Mouse (Mus musculus): Measurements from ENCODE around the gene Xpo5. TPM values are rescaled to one million over a fixed set of nuclear protein-coding genes. Genes with fewer than 3 reads are reported as not detected.

Xpo5 gene
- polyA plus RNA-seq, 1 experiment from 2014 or later: 44.6 TPM

GRCm38 (mm10) chr17:46259675-46260074 is 57.1 kb downstream of the Xpo5 start:
- H3K36me3 ChIP-seq (ENCODE audit: control insufficient read depth, insufficient read depth): peaks cover 7% of the 10 kb centered on the region; the same call in 1 of the 2 replicates
- no peak overlapping the region for H3K9ac ChIP-seq (replicated peaks; ENCODE audit: low read depth, low read length)
- 90% methylated on average over 17 of the region's 17 CpGs for whole genome bisulfite sequencing
- no peaks in the 10 kb centered on the region for H3K9me3 ChIP-seq (ENCODE audit: control insufficient read depth, low read length)
- H3K27me3 ChIP-seq (replicated peaks; ENCODE audit: control insufficient read depth, insufficient read depth, low read length): 0 out of 2 replicates have a peak, but pooled peaks cover 4% of the 10 kb centered on the region
- H3K4me3 ChIP-seq (replicated peaks; ENCODE audit: low read length): no peak overlapping the region
- peaks cover 9% of the 10 kb centered on the region for H3K4me1 ChIP-seq (replicated peaks; ENCODE audit: control insufficient read depth, insufficient read depth, low read length)
- no peak for ATAC-seq
- H3K27ac ChIP-seq (ENCODE audit: low read length): no peak overlapping the region
- H3K4me2 ChIP-seq (ENCODE audit: low read length): no peak overlapping the region

GRCm38 (mm10) chr17:46262201-46262694 is 59.7 kb downstream of the Xpo5 start:
- peaks cover 7% of the 10 kb centered on the region; the same call in 1 of the 2 replicates for H3K36me3 ChIP-seq (ENCODE audit: control insufficient read depth, insufficient read depth)
- no peak overlapping the region for H3K4me2 ChIP-seq (ENCODE audit: low read length)
- H3K9ac ChIP-seq (replicated peaks; ENCODE audit: low read depth, low read length): no peak overlapping the region
- H3K27ac ChIP-seq (ENCODE audit: low read length): no peak overlapping the region
- H3K4me1 ChIP-seq (replicated peaks; ENCODE audit: control insufficient read depth, insufficient read depth, low read length): 0 out of 2 replicates have a peak, but pooled peaks cover 2% of the 10 kb centered on the region
- H3K4me3 ChIP-seq (replicated peaks; ENCODE audit: low read length): no peak overlapping the region
- no peaks in the 10 kb centered on the region for H3K9me3 ChIP-seq (ENCODE audit: control insufficient read depth, low read length)
- WGBS: 88% methylated on average over 5 of the region's 5 CpGs
- ATAC-seq: no peak
- H3K27me3 ChIP-seq (replicated peaks; ENCODE audit: control insufficient read depth, insufficient read depth, low read length): no peaks in the 10 kb centered on the region

DNA sequence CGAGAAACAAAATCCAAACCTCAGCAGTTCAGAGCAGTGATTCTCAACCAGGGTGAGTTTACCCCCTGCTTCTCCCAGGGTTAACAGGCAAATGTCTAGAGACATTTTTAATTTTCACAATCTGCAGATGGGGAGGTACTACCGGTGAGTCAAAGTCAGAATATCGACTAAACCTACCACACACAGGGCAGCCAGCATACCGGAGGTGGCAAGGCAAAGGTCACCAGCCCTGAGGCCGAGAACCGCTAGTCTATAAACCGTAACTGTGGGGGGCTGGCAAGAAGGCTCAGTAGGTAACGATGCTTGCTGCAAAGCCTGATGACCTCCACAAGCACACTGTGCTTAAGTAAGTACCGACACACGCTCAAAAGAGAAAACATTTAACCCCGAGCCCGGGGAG is 62.9 kb downstream of the Xpo5 start:
- Histone ChIP-seq H3K36me3 (ENCODE audit: control insufficient read depth, insufficient read depth) (peaks cover 4% of the 10 kb centered on the region; the same call in 1 of the 2 replicates), H3K4me2 (ENCODE audit: low read length) (no peak overlapping the region), H3K27ac (ENCODE audit: low read length) (no peak overlapping the region), H3K9ac (replicated peaks; ENCODE audit: low read depth, low read length) (no peak overlapping the region), H3K27me3 (replicated peaks; ENCODE audit: control insufficient read depth, insufficient read depth, low read length) (no peaks in the 10 kb centered on the region), H3K4me3 (replicated peaks; ENCODE audit: low read length) (no peak overlapping the region), H3K9me3 (ENCODE audit: control insufficient read depth, low read length) (no peaks in the 10 kb centered on the region), H3K4me1 (replicated peaks; ENCODE audit: control insufficient read depth, insufficient read depth, low read length) (0 out of 2 replicates have a peak, but pooled peaks cover 2% of the 10 kb centered on the region)
- ATAC-seq: no peak; the same call in 1 of the 2 replicates
- WGBS: 85% methylated on average over 12 of the region's 12 CpGs

GRCm38 (mm10) chr17:46265918-46266618 is 63.5 kb downstream of the Xpo5 start:
- no peak overlapping the region for H3K4me2 ChIP-seq (ENCODE audit: low read length)
- no peak overlapping the region; the same call in 1 of the 2 replicates for H3K27ac ChIP-seq (ENCODE audit: low read length)
- ATAC-seq: peak; percentile 79
- H3K9me3 ChIP-seq (ENCODE audit: control insufficient read depth, low read length): no peaks in the 10 kb centered on the region
- no peak overlapping the region for H3K4me3 ChIP-seq (replicated peaks; ENCODE audit: low read length)
- H3K4me1 ChIP-seq (replicated peaks; ENCODE audit: control insufficient read depth, insufficient read depth, low read length): 0 out of 2 replicates have a peak, but pooled peaks cover 2% of the 10 kb centered on the region
- H3K9ac ChIP-seq (replicated peaks; ENCODE audit: low read depth, low read length): no peak overlapping the region
- peaks cover 3% of the 10 kb centered on the region; the same call in 1 of the 2 replicates for H3K36me3 ChIP-seq (ENCODE audit: control insufficient read depth, insufficient read depth)
- H3K27me3 ChIP-seq (replicated peaks; ENCODE audit: control insufficient read depth, insufficient read depth, low read length): no peaks in the 10 kb centered on the region
- 24% methylated on average over 14 of the region's 14 CpGs for WGBS

GRCm38 (mm10) chr17:46266986-46267385 is 64.4 kb downstream of the Xpo5 start:
- 81% methylated on average over 6 of the region's 6 CpGs for WGBS
- H3K9ac ChIP-seq (replicated peaks; ENCODE audit: low read depth, low read length): no peak overlapping the region
- H3K4me2 ChIP-seq (ENCODE audit: low read length): no peak overlapping the region
- no peak overlapping the region for H3K27ac ChIP-seq (ENCODE audit: low read length)
- no peak overlapping the region for H3K4me3 ChIP-seq (replicated peaks; ENCODE audit: low read length)
- 0 out of 2 replicates have a peak, but pooled peaks cover 2% of the 10 kb centered on the region for H3K4me1 ChIP-seq (replicated peaks; ENCODE audit: control insufficient read depth, insufficient read depth, low read length)
- H3K27me3 ChIP-seq (replicated peaks; ENCODE audit: control insufficient read depth, insufficient read depth, low read length): no peaks in the 10 kb centered on the region
- peaks cover 3% of the 10 kb centered on the region; the same call in 1 of the 2 replicates for H3K36me3 ChIP-seq (ENCODE audit: control insufficient read depth, insufficient read depth)
- ATAC-seq: no peak
- H3K9me3 ChIP-seq (ENCODE audit: control insufficient read depth, low read length): no peaks in the 10 kb centered on the region

DNA sequence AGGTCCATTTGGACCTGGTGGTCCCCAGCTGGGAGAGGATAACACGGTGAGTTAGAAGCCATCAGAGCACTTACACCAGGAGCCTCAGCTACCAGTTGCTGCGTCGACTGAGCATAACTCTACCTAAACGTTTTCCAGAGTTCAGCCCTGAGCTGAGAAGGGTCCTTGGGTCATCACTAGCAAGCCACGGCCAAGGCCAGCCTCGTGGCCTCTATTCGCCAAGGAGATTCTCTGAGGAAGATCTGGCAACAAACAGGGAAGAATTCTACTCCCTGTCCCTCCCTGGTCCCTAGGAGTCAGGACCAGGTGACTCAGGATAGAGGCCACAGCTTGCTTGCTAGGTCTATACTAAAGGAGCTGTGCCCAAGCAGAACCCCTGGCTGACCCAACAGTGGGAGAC is 64.9 kb downstream of the Xpo5 start:
- peaks cover 3% of the 10 kb centered on the region; the same call in 1 of the 2 replicates for H3K36me3 ChIP-seq (ENCODE audit: control insufficient read depth, insufficient read depth)
- WGBS: 88% methylated on average over 7 of the region's 7 CpGs
- H3K4me3 ChIP-seq (replicated peaks; ENCODE audit: low read length): no peak overlapping the region
- H3K9me3 ChIP-seq (ENCODE audit: control insufficient read depth, low read length): no peaks in the 10 kb centered on the region
- 0 out of 2 replicates have a peak, but pooled peaks cover 2% of the 10 kb centered on the region for H3K4me1 ChIP-seq (replicated peaks; ENCODE audit: control insufficient read depth, insufficient read depth, low read length)
- no peak overlapping the region for H3K9ac ChIP-seq (replicated peaks; ENCODE audit: low read depth, low read length)
- no peak overlapping the region for H3K27ac ChIP-seq (ENCODE audit: low read length)
- ATAC-seq: no peak
- no peaks in the 10 kb centered on the region for H3K27me3 ChIP-seq (replicated peaks; ENCODE audit: control insufficient read depth, insufficient read depth, low read length)
- H3K4me2 ChIP-seq (ENCODE audit: low read length): no peak overlapping the region

DNA sequence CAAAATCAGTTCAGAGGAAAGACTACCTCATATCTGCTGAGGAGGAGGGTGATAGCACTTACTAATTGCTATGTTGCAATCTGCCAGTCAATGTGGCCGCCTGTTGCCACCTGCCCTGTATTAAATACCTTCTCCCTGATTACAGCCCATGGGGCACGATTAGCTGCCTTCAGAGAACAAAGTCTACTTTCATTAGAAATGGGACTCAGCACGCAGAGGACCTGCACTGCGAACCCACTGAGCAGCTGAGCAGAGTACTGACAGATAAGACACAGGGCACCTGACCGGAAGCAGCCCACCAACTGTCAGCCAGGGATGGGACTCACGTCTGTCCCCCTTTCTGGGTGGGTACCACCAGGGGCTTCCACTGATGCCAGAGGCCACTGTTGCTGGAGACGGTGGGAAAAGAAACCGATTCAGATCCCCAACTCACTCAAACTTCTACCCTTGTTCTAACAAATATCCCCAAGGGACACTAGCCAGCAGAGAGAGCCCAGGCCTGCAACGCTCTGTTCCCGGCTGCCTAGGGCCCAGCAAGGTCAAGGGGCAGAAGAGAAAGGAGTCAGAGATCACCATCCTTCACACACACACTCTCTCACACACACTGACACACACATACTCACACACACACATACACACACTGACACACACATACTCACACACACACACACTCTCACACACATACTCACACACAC is 65.6 kb downstream of the Xpo5 start:
- H3K4me2 ChIP-seq (ENCODE audit: low read length): no peak overlapping the region
- H3K9ac ChIP-seq (replicated peaks; ENCODE audit: low read depth, low read length): no peak overlapping the region

GRCm38 (mm10) chr17:46269771-46270534 is 67.4 kb downstream of the Xpo5 start:
- no peak for ATAC-seq

More for the DNA sequence above, 65.6 kb downstream of the Xpo5 start:
- peaks cover 3% of the 10 kb centered on the region; the same call in 1 of the 2 replicates for H3K36me3 ChIP-seq (ENCODE audit: control insufficient read depth, insufficient read depth)
- no peak overlapping the region for H3K27ac ChIP-seq (ENCODE audit: low read length)
- no peak overlapping the region for H3K4me3 ChIP-seq (replicated peaks; ENCODE audit: low read length)
- WGBS: 85% methylated on average over 10 of the region's 10 CpGs
- ATAC-seq: no peak
- no peaks in the 10 kb centered on the region for H3K27me3 ChIP-seq (replicated peaks; ENCODE audit: control insufficient read depth, insufficient read depth, low read length)
- 0 out of 2 replicates have a peak, but pooled peaks cover 2% of the 10 kb centered on the region for H3K4me1 ChIP-seq (replicated peaks; ENCODE audit: control insufficient read depth, insufficient read depth, low read length)
- no peaks in the 10 kb centered on the region for H3K9me3 ChIP-seq (ENCODE audit: control insufficient read depth, low read length)

More at GRCm38 (mm10) chr17:46269771-46270534, 67.4 kb downstream of the Xpo5 start:
- Histone ChIP-seq H3K9me3 (ENCODE audit: control insufficient read depth, low read length) (no peaks in the 10 kb centered on the region), H3K36me3 (ENCODE audit: control insufficient read depth, insufficient read depth) (no peaks in the 10 kb centered on the region), H3K4me2 (ENCODE audit: low read length) (no peak overlapping the region), H3K27ac (ENCODE audit: low read length) (no peak overlapping the region), H3K4me1 (replicated peaks; ENCODE audit: control insufficient read depth, insufficient read depth, low read length) (0 out of 2 replicates have a peak, but pooled peaks cover 2% of the 10 kb centered on the region), H3K27me3 (replicated peaks; ENCODE audit: control insufficient read depth, insufficient read depth, low read length) (no peaks in the 10 kb centered on the region), H3K4me3 (replicated peaks; ENCODE audit: low read length) (no peak overlapping the region), H3K9ac (replicated peaks; ENCODE audit: low read depth, low read length) (no peak overlapping the region)
- WGBS: 86% methylated on average over 19 of the region's 19 CpGs

Data from forebrain, embryonic 16.5 days (tissue).